1 mouse cellular context compared by ENCODE assay signal in the genomic region with DNA sequence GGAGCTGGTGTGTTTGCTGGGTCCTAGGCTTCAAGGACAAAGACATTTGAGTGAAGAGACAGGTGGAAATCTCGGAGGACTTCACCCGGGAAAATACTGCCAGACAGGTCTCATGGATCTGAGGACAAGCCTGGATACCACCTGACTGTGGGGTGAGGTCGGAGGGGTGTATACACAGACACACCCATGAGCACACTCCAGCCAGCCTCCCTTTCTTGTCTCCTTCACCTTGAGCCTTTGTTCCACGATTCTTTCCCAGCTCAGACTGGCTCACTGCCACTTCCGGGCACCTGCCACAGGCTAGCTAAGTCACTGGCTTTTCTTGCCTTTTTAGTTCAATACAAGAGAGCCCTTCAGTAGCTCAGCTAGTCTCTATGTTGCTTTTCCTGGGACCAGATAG.
TF ChIP-seq lines count a peak whose summit lies in the region.

No protein-coding gene starts in this region.

TF ChIP-seq in ES-E14, 5 proteins besides CTCF, POLR2A, EP300 and RAD21 (continued from another document):
- TF ChIP-seq ZC3H11A (IDR thresholded peaks at IDR 0.05; ENCODE audit: borderline replicate concordance, low read depth, low read length) (no peak), CHD2 (IDR thresholded peaks at IDR 0.05; ENCODE audit: low read depth, low read length) (no peak), ZNF384 (IDR thresholded peaks at IDR 0.05; ENCODE audit: low read depth, low read length) (no peak)
TF ChIP-seq in ES-E14: peak in this region for 0.
